Mouse (Mus musculus) stomach, embryonic 16.5 days (tissue): ENCODE results near the gene Prpf38b. TPM values are rescaled to one million over a fixed set of nuclear protein-coding genes. Genes with fewer than 3 reads are reported as not detected.

Experiments
- ATAC-seq: fragments of 200-750 bp; cut with Nextera tagmentation; 2 replicates; pipeline ENCODE4 v1.8.0; 2017; ENCODE audit warnings: moderate number of reproducible peaks, moderate TSS enrichment; ENCODE audit not compliant: insufficient read depth, low FRiP score
- H3K27ac ChIP-seq: fragments of 300-500 bp; sonication (generic); 2 replicates; pipeline ENCODE4 v1.5.1; 2014; ENCODE audit warnings: low read length
- H3K27me3 ChIP-seq: fragments of 300-500 bp; sonication (generic); 2 replicates; pipeline ENCODE4 v1.6.1; 2014; ENCODE audit warnings: low read length, control low read depth, mixed read lengths; ENCODE audit not compliant: control insufficient read depth, insufficient read depth
- H3K36me3 ChIP-seq: fragments of 300-500 bp; sonication (generic); 2 replicates; pipeline ENCODE4 v1.6.1; 2014; ENCODE audit warnings: low read length; ENCODE audit not compliant: control insufficient read depth, insufficient read depth
- H3K4me1 ChIP-seq: fragments of 300-500 bp; sonication (generic); 2 replicates; pipeline ENCODE4 v1.6.1; 2014; ENCODE audit warnings: low read length, control low read depth, mixed read lengths; ENCODE audit not compliant: control insufficient read depth, insufficient read depth
- H3K4me2 ChIP-seq: fragments of 300-500 bp; sonication (generic); 2 replicates; pipeline ENCODE4 v1.6.1; 2014; ENCODE audit warnings: low read depth, low read length, mixed read lengths
- H3K4me3 ChIP-seq: fragments of 300-500 bp; sonication (generic); replicated peaks from 2 replicates; pipeline ENCODE4 v1.5.1; 2014; ENCODE audit warnings: mild to moderate bottlenecking, low read length
- H3K9ac ChIP-seq: fragments of 300-500 bp; sonication (generic); 2 replicates; pipeline ENCODE4 v1.6.1; 2014; ENCODE audit warnings: low read length
- H3K9me3 ChIP-seq: fragments of 300-500 bp; sonication (generic); replicated peaks from 2 replicates; pipeline ENCODE4 v1.6.1; 2016; ENCODE audit warnings: low read length, control low read depth; ENCODE audit not compliant: control insufficient read depth
- WGBS: fragments of 180-500 bp; shearing (Covaris S2); extraction: QIAGEN DNeasy Blood & Tissue Kit; methylation state at CpG from one replicate; pipeline ENCODE4 v1.1.7; 2014; 5-methylcytosine and 5-hydroxymethylcytosine counted together
- polyA plus RNA-seq: library from polyadenylated mRNA; unstranded; fragments of >200 nt; fragmentation: Nextera tagmentation; extraction: Ambion mirVana; gene quantifications from 2 replicates; pipeline ENCODE4 v1.2.1, GENCODE M21; 2015

Prpf38b gene
- polyA plus RNA-seq: 66.0 and 69.4 TPM in 2 replicates

DNA sequence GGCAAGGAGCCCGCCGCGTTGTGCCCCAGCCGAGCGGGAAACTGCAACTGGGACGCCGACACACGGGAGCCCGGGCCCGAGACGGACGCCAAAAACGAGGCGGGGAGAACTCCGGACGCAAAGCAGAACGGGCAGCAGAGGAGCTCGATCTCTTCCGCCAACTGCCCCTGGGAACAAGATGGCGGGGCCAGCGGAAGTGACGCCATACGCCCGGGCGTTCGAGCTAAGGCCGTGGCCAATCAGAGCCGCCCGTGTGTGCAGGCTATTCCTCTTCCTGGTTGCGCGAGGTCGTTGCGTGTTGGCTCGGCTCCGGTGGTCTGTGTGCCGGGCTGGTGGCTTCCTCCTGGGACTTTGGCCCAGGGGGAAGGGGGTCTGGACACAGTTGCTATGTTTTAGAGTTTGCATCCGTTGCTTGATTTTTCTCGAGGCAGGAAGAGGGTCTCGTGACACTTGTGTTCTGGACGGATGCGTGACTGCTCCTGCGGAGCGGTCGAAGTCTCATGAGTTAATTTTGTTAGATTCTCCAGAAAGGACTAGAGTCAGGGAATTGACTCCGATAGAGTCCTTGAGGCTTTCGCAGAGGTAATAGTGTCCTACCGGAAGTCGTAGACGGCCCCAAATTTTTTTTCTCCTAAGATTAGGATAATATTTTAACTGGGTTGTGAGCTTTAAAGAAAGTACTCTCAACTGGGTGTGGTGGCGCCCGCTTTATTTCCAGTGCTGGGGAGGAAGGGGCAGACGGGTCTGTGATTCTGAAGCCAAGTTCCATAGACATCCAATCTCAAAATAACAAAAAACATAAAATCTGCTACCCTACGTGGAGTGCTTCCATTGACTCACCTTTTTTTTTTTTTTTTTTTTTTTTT is at the start of gene Prpf38b:
Gene Prpf38b, minus strand, starts transcription at position 180 of the 866 bp plus-strand sequence.
- WGBS: 1% methylated on average over 53 of the region's 53 CpGs
- H3K4me1 ChIP-seq: peaks cover 7% of the 10 kb centered on the region; the same call in 1 of the 2 replicates
- peak within 1 kb of the TSS; percentile 95 for H3K4me2 ChIP-seq
- peak within 1 kb of the TSS; percentile 94 for H3K9ac ChIP-seq
- no peaks in the 10 kb centered on the region for H3K9me3 ChIP-seq
- peak; percentile 99 for ATAC-seq
- H3K4me3 ChIP-seq: peak within 1 kb of the TSS; percentile 96
- H3K36me3 ChIP-seq: peaks cover 5% of the 10 kb centered on the region; the same call in 1 of the 2 replicates
- H3K27me3 ChIP-seq: no peaks in the 10 kb centered on the region
- H3K27ac ChIP-seq: peak within 1 kb of the TSS; percentile 99

- H3K4me1 ChIP-seq: peaks cover 17% of the 10 kb centered on the region
- 0 out of 2 replicates have a peak, but pooled peaks have one; percentile 43 for ATAC-seq
- H3K9ac ChIP-seq: peak overlapping the region; percentile 46
- H3K9me3 ChIP-seq: no peaks in the 10 kb centered on the region
- H3K27me3 ChIP-seq: no peaks in the 10 kb centered on the region
- WGBS: 40% methylated on average over 7 of the region's 7 CpGs
- H3K27ac ChIP-seq: no peak overlapping the region; the same call in 1 of the 2 replicates
- H3K4me3 ChIP-seq: no peak overlapping the region
- peak overlapping the region; percentile 32; the same call in 1 of the 2 replicates for H3K4me2 ChIP-seq
- no peaks in the 10 kb centered on the region for H3K36me3 ChIP-seq
Measured at GRCm38 (mm10) chr3:108961226-108961625, 49.7 kb upstream of the Prpf38b start.

GRCm38 (mm10) chr3:108959680-108960295 is 48.3 kb upstream of the Prpf38b start:
- Histone ChIP-seq H3K9me3 (no peaks in the 10 kb centered on the region), H3K4me3 (no peak overlapping the region), H3K9ac (no peak overlapping the region), H3K27me3 (no peaks in the 10 kb centered on the region), H3K36me3 (no peaks in the 10 kb centered on the region), H3K4me2 (no peak overlapping the region), H3K4me1 (peaks cover 17% of the 10 kb centered on the region), H3K27ac (no peak overlapping the region)
- 61% methylated on average over 13 of the region's 13 CpGs for WGBS
- no peak for ATAC-seq

DNA sequence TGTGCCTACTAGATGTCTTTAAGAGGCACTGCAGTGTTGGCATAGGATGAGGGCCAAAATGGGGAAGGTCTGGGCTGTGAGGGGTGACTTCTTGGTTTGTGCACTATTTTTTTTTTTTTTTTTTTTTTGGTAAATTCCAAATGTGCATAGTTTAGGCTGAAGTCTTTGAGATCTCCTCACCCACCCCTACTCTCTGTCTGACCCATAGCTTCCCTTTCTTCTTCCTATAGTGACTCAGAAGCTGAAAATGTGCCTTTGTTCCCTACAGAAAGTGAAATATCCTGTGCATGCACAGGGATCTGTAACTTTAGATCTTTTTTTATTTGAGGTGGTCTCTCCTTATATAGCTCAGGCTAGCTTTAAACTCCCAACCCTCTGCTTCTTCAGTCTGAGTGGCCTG is 46.4 kb upstream of the Prpf38b start:
- no peak overlapping the region for H3K4me2 ChIP-seq
- ATAC-seq: no peak
- H3K9me3 ChIP-seq: no peaks in the 10 kb centered on the region
- no peaks in the 10 kb centered on the region for H3K27me3 ChIP-seq
- H3K9ac ChIP-seq: no peak overlapping the region
- peaks cover 14% of the 10 kb centered on the region for H3K4me1 ChIP-seq
- H3K36me3 ChIP-seq: no peaks in the 10 kb centered on the region
- H3K4me3 ChIP-seq: no peak overlapping the region
- no peak overlapping the region for H3K27ac ChIP-seq

GRCm38 (mm10) chr3:108940996-108941395 is 29.5 kb upstream of the Prpf38b start:
- Histone ChIP-seq H3K4me2 (no peak overlapping the region), H3K9ac (no peak overlapping the region), H3K9me3 (no peaks in the 10 kb centered on the region), H3K27me3 (no peaks in the 10 kb centered on the region), H3K4me3 (no peak overlapping the region), H3K27ac (no peak overlapping the region), H3K4me1 (no peaks in the 10 kb centered on the region), H3K36me3 (no peaks in the 10 kb centered on the region)
- ATAC-seq: no peak
- WGBS: 85% methylated on average over 10 of the region's 10 CpGs

GRCm38 (mm10) chr3:108940001-108940633 is 28.6 kb upstream of the Prpf38b start, which contains the start of gene Gm9857:
Gene Gm9857, minus strand, starts transcription at chr3:108940445.
- 40% methylated on average over 54 of the region's 59 CpGs for WGBS
- Histone ChIP-seq H3K9ac (peak within 1 kb of the TSS; percentile 62), H3K9me3 (no peaks in the 10 kb centered on the region), H3K27ac (no peak within 1 kb of the TSS), H3K4me3 (peak within 1 kb of the TSS; percentile 40), H3K36me3 (no peaks in the 10 kb centered on the region), H3K27me3 (no peaks in the 10 kb centered on the region), H3K4me1 (no peaks in the 10 kb centered on the region), H3K4me2 (peak within 1 kb of the TSS; percentile 62)
- ATAC-seq: peak; percentile 64

- peak within 1 kb of the TSS; percentile 62 for H3K9ac ChIP-seq
- no peak within 1 kb of the TSS for H3K27ac ChIP-seq
- WGBS: 78% methylated on average over 5 of the region's 5 CpGs
- peak within 1 kb of the TSS; percentile 40 for H3K4me3 ChIP-seq
- H3K9me3 ChIP-seq: no peaks in the 10 kb centered on the region
- no peak for ATAC-seq
- no peaks in the 10 kb centered on the region for H3K36me3 ChIP-seq
- H3K4me2 ChIP-seq: peak within 1 kb of the TSS; percentile 62
- no peaks in the 10 kb centered on the region for H3K4me1 ChIP-seq
- no peaks in the 10 kb centered on the region for H3K27me3 ChIP-seq
Measured at GRCm38 (mm10) chr3:108939573-108939972, 28.0 kb upstream of the Prpf38b start, which contains the start of gene Henmt1. Gene Henmt1, plus strand, starts transcription at chr3:108939873.

GRCm38 (mm10) chr3:108938691-108939090 is 27.2 kb upstream of the Prpf38b start:
- Histone ChIP-seq H3K9ac (no peak overlapping the region), H3K4me1 (no peaks in the 10 kb centered on the region), H3K27me3 (no peaks in the 10 kb centered on the region), H3K36me3 (no peaks in the 10 kb centered on the region), H3K4me3 (no peak overlapping the region), H3K27ac (no peak overlapping the region), H3K4me2 (no peak overlapping the region), H3K9me3 (no peaks in the 10 kb centered on the region)
- no peak for ATAC-seq
- 88% methylated on average over 5 of the region's 5 CpGs for WGBS
